Mouse (Mus musculus) lung, adult 2 months (tissue): ENCODE measurements around the gene Homer1.

Experiments
- CTCF ChIP-seq: fragments of 200-500 bp; IDR thresholded peaks from 2 replicates; pipeline ENCODE4 v1.5.1; 2011; ENCODE audit warnings: mild to moderate bottlenecking, low read length, control low read depth; ENCODE audit not compliant: insufficient read depth
- POLR2A ChIP-seq: fragments of 200-500 bp; IDR thresholded peaks from 2 replicates; pipeline ENCODE4 v1.6.1; 2011; ENCODE audit warnings: low read depth, mild to moderate bottlenecking, control low read depth, low read length, borderline replicate concordance; ENCODE audit errors: extremely low read depth

DNA sequence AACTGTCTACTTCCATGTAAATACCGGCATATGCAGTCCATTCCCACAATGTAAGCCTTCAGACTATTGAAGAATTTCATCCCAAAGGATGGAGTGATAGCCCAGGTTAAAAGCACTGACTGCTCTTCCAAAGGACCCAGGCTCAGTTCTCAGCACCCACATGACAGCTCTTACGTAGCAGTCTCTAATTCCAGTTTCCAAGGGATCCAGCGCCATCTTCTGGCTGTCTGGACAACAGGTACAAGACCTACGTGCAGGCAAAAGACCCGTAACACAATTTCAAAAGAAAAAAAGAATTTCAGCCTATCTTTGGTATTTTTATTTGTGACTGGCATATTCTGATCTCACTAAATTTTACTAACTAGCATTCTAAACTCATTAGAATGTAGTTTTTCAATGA, 75.0 kb downstream of the Homer1 start:
- TF ChIP-seq CTCF (no peak), POLR2A (no peak)
